Mouse (Mus musculus): ENCODE results near the gene H2afv.

- TF ChIP-seq TBP (conservative IDR thresholded peaks at IDR 0.05; ENCODE audit: low read depth, low read length) (no peak), ETS1 (conservative IDR thresholded peaks at IDR 0.05; ENCODE audit: low read depth, low read length) (no peak), POLR2A (IDR thresholded peaks at IDR 0.05; ENCODE audit: low read depth, low read length) (no peak), ELF1 (IDR thresholded peaks at IDR 0.05; ENCODE audit: low read depth, low read length) (no peak), CTCF (conservative IDR thresholded peaks at IDR 0.05 in 1 of 2, IDR thresholded peaks at IDR 0.05 in 1 of 2; ENCODE audit: low read depth in 2 of 2, low read length in 2 of 2) (no peak), POLR2AphosphoS2 (IDR thresholded peaks at IDR 0.05; ENCODE audit: low read depth, low read length) (no peak), EP300 (IDR thresholded peaks at IDR 0.05; ENCODE audit: low read length) (no peak), NELFE (IDR thresholded peaks at IDR 0.05; ENCODE audit: low read depth, low read length) (no peak), CHD1 (IDR thresholded peaks at IDR 0.05; ENCODE audit: low read depth, low read length) (no peak), KAT2A (IDR thresholded peaks at IDR 0.05; ENCODE audit: insufficient replicate concordance, low read length) (no peak), ZC3H11A (IDR thresholded peaks at IDR 0.05; ENCODE audit: low read depth, low read length) (no peak)
These were observed 6.6 kb downstream of the H2afv start for GRCm38 (mm10) chr11:6437667-6438066.

Data from CH12.LX (cell line).